Mouse (Mus musculus): ENCODE data around the gene Snurf.
A peak's percentile ranks its signal among the peaks of the same experiment; 100 is the strongest.

Gene Snurf

DNA sequence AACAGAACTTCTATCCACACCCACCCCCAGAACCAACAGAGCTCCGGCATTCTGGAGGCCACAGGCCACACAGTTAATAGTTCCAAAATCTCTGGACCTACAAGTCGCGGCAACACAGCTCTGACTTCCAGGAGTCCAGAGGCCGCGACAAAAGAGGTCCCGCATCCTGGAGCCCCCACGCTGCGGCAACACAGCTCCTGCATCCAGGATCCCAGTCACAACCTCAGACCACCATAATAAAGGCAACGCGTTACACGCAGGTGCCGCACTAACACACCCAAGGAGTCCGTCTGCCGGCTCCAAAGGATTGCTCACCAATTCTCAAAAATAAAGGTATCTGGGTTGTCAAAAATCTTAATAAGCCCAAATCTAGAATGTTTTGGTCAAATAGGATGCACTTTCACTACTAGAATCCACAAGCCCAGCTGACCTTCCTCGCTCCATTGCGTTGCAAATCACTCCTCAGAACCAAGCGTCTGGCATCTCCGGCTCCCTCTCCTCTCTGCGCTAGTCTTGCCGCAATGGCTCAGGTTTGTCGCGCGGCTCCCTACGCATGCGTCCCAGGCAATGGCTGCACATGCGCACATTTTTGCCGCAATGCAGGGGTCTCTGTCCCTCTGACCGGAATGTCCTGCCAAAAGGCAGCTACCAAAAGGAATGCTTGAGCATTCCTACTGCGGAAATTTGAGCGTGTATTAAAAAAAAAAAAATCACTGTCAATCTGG, at the start of gene Snurf, which contains the start of gene Gm38393:
Snurf (minus strand) TSS at position 444 of the 725 bp plus-strand sequence.
Gm38393 (minus strand) TSS at position 459 of the 725 bp plus-strand sequence.
- peak; percentile 23 to 85 for DNase-seq (ENCODE audit: low spot score in 2 of 2)

DNA sequence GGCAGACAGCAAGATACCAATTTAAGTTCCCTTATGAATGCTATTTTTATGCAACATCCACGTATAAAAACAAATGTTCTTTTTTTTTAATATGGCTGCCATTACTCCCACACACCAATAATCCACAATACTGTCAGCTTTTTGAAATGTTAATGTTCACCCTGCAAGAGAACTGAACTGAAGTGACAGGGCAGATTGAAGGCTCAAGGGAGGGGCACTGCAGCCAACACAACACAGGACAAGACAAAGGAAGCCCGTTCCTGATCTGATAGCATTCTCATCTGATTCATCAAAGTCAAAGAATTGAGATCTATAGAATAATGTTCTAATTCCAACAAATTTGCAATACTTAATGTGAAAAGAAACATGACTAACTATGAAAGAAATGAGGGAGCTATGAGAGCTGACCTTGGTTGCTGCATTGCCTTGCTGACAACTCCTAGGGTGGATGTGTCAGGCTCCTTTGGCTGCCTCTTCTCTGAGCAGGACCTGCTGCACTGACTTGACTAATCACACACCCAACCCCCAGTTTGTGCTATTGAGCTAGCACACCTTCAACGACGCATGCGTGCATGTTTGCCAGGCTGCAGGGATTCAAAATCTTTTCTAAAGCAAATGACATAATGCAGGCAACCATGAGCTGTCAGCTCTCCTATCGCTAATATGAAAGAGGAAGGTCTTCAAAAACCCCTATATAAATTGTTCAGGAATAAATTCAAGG, 42.8 kb upstream of the Snurf start:
- peak; percentile 36 to 54 for DNase-seq (ENCODE audit: low spot score in 2 of 2)

DNA sequence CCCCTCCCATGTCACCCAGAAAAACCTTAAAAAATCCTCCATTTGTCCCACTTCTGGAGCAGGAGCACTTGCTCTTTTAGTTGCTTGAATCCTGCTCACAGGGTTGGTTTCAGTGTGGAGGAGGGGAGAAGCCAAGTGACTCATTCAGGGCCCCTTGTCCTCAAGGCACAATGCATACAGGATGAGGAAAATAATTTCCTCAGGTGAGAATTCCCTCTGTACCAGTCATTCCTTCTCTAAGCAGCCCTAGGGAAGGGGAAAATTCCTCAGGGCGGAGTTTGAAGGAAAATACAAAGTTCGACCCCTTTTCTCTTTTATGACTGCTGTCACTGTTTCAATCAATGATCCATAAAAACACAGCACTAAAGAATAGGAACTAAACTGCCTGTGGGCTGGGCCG, 8.3 kb upstream of the Snurf start:
- DNase-seq (ENCODE audit: low spot score in 2 of 2) = no peak

- no peak for DNase-seq (ENCODE audit: low spot score in 2 of 2)
These were observed 3.0 kb upstream of the Snurf start for GRCm38 (mm10) chr7:60007727-60008360.

DNA sequence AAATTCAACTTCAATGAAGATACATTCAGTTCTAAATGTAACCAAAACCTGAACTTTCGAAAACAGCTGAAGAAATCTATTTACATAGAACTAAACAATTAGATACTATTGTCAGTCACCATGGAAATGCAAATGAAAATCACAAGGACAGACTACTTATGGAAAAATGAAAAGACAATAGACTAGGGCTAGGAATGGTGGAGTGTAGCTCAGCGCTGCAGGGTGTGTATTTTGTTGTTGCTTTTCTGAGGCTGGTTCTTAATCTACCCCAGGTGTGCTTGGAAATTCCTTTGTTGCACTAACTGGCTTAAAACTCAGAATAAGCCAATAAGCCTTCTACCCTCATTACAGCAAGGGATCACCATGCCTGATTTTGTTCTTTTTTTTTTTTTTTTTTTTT, 1.4 kb upstream of the Snurf start:
- DNase-seq (ENCODE audit: low spot score in 2 of 2) = no peak

DNA sequence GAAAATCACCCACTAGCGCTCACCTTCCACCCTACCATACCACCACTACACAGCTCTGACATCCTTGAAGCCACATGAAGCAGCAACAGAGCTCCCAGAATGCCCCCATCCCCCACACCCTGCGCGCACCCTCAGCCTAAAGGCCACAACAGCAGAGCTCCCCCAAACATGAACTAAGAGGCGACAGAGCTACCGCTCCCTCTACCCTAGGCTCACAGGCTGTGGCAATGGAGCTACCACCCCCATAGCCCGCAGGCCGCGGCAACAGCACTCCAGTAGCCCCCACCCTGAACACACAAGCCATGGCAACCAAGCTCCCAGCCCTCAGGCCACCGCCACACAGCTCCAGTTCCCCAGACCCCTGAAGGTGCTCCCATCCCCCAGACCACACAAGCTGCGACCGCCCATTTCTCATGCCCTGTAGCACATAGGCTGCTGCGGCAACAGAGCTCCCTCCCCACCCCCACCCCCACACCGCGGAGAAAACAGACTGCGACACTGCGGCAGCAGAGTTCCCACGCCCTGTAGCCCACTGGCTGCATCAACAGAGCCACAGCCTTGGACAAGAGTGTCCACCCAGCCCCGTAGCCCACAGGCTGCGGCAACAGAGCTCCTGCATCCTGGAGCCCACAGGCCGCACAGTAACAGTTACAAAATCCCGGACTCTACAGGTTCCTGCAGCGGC, 786 bp downstream of the Snurf start:
- DNase-seq (ENCODE audit: low spot score in 2 of 2) = peak; percentile 15 to 23

DNA sequence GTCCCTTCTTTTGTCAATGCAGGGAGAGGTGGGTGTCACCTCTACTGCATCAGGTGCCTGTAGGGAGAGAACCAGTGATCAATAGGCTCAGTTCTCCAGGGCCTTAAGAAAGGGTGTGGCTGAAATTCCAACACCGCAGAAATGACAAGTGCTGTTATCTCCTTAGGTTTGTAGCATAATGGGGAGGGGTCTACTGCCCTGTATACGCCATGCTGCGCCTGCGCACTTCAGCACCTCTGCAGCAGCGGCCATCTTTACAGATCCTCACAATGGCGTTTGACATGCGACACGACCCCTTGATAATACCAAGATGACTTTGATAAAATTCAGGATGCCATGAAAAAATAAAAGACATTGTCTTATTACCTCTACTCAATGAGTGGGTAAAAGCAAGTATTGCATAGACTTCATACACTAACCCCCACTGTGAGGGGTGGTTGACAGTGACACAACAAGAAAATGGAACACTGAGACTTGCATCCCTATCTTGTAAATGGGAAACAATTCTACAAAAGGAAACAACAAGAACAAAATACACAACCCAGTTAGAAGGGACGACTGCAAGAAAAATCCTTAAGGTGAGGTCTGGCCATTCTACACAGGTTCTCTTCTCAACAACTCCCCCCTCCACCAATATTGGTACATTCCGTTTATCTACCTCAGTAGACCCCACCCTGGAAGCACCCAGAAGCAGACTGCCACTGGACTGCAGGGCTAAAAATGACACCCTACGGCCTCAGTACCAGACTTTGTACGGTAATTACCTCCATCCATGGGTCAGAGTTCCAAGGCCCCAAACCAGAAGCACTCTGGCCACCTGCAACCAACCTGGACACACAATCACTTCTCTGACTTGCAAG, 1.6 kb downstream of the Snurf start:
- DNase-seq (ENCODE audit: low spot score in 2 of 2) = peak; percentile 10 to 41

GRCm38 (mm10) chr7:59978646-59979045, 26.2 kb downstream of the Snurf start:
- DNase-seq (ENCODE audit: low spot score in 2 of 2) = no peak

All from left cerebral cortex, adult 9 months (tissue).